Mouse (Mus musculus): ENCODE results near the gene Mylk3.
A peak's percentile ranks its signal among the peaks of the same experiment; 100 is the strongest.

The Mylk3 gene

DNA sequence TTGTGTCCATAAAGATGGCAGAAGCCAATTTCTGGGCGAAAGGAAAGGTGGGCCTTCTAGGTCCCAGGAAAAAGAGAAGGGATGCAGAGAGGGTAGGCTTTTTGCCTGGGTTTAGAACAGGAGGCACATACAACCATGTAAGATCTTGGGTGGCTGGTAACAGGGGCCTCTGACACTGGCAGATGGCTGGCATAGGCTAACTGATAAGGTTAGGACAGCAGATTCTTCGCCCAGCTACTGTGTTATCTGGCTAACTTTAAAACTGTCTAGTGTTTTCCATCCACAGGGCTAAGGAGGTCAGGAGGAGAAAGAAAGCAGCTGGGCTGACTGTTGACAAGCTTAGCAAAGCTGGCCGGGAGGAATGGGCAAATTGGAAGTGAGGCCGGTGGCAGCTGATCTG is 67.6 kb downstream of the Mylk3 start:
- DNase-seq (ENCODE audit: low spot score in 2 of 2) = no peak

DNA sequence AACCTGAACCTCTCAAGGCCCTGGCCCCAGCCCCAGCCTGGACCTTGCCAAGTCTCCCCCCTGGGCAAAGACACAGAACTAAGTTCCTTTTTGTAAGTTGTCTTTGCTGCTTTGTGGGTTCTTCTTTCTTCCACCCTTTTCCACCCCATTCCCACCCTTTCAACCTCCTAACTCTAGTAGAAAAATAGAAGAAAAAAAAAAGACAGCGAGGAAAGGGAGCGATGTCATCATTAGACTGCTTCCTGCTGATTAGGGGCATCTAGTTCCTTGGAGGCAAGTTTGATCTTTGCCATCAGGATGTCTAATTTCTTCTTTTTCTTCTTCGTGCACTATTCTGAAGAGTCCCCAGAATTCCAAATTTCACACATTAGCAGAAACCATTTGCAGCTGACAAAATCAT is 73.1 kb downstream of the Mylk3 start:
- DNase-seq (ENCODE audit: low spot score in 2 of 2) = no peak

DNA sequence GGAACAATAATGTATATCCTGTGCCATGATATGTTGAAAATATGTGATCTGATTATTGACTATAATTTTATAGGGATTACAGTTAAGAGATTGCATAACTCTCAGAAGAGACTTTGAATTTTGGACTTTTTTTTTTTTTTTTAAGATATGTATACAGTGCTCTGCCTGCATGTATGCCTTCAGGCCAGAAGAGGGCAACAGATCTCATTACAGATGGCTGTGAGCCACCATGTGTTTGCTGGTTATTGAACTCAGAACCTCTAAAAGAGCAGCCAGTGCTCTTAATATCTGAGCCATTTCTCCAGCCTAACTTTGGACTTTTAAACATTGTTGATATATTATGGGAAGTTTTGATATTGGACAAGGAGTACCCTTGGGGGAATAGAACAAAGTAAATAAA is 74.4 kb downstream of the Mylk3 start:
- no peak for DNase-seq (ENCODE audit: low spot score in 2 of 2)

DNA sequence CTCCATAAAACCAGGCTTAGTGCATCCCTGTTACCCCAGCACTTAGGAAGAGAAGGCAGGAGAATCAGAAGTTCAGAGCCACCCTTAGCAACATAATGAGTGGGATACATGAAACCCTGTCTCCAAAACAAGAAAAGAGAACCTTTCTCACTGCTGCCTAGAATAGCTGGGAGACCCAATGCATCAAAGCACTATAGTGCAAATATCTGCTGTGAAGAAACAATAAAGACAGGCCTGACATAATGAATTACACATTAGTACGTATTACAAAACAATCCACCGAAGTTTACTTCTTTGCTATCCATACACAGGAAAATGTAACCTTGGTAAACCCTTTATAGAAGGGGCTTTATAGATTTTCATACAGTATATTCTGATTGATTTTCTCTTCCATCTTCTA is 77.6 kb downstream of the Mylk3 start:
- DNase-seq (ENCODE audit: low spot score in 2 of 2) = no peak

DNA sequence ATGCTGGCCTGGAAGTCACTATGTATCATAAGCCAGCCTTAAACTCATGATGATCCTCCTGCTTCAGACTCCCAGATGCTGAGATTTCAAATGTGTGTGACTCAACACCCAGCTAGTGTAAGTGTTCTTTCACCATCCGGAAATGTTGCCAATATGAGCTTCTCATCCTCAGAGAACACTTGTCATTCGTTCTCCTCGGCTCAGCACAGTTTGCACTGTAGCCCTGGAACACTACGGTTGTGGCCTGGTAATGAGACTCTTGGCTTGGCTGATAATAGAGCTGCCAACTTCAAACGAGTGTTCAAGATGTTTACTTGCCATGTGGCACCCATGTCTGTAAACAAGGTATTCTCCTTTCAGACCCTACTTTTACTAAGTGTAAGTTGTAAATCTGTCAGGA is 82.6 kb downstream of the Mylk3 start:
- DNase-seq (ENCODE audit: low spot score in 2 of 2) = no peak

DNA sequence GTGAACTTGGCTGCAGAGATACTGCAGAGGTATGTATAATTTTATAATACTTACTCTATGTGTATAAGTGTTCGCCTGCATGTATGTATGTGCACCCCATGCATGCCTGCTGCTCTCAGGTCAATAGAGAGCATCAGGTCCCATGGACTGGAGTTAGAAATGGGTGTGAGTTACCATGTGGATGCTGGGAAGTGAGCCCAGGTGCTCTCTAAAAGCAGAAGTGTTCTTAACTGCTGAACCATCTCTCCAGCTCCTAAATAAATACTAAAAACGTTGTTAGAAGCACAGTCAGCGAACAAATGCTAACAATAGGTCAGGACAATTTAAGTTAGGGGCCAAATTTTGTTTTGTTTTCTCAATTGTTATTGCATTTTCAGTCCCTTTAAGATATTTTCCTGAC is 83.2 kb downstream of the Mylk3 start:
- no peak for DNase-seq (ENCODE audit: low spot score in 2 of 2)

DNA sequence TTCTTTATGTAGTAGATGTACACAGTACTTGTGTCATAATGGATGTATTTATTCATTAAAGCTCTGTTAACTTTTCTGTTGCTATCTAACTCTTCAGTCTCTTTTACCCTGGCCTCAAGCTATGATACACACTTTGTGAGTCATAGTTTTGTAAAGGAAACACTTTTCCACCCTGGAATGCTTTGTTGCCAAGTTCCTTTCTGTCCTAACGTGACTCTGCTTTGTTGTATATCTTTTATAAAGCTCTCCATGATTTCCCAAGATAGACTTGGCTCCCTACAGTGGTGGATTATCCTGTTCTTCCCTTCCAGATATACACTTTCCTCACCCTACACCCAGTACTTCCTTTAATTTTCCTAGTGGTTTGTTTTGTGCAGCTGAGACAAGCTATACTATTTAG is 84.2 kb downstream of the Mylk3 start:
- no peak for DNase-seq (ENCODE audit: low spot score in 2 of 2)

DNA sequence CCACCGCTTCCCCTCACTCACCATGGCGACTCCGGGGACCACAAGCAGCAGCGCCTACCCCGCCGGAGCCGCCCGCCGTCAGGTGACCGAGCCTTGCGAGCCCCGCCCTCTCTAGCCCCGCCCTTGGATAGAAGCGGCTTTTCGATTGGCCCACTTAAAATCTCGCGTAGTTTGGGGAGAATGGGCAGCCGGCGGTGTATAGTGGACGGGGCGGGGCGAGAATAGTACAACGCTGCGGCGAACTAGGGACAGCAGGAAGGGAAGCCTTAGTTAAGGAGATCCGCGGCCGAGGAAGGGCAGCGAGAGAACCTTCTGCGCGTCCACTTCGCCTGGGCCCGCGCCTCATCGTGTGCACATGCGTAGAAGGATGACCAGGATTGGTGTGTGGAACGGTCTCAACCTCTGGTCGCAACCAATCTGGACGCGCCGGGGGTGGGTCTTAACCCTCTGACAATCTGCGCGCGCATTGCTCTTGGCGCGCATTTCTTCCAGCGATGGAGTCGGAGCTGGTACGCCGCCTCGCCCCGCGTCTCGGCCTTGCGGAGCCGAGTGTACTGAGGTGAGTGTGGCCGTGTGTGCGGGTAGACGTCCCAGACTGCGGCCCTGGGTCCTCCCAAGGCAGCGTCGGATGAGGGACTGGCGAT is 86.6 kb downstream of the Mylk3 start, which contains the start of the genes Orc6 and Vps35:
Gene Orc6 (plus strand): TSS at position 199 of the 644 bp plus-strand sequence.
Gene Vps35 (minus strand): TSS at position 369 of the 644 bp plus-strand sequence.
- DNase-seq (ENCODE audit: low spot score in 2 of 2) = peak; percentile 93 to 96

DNA sequence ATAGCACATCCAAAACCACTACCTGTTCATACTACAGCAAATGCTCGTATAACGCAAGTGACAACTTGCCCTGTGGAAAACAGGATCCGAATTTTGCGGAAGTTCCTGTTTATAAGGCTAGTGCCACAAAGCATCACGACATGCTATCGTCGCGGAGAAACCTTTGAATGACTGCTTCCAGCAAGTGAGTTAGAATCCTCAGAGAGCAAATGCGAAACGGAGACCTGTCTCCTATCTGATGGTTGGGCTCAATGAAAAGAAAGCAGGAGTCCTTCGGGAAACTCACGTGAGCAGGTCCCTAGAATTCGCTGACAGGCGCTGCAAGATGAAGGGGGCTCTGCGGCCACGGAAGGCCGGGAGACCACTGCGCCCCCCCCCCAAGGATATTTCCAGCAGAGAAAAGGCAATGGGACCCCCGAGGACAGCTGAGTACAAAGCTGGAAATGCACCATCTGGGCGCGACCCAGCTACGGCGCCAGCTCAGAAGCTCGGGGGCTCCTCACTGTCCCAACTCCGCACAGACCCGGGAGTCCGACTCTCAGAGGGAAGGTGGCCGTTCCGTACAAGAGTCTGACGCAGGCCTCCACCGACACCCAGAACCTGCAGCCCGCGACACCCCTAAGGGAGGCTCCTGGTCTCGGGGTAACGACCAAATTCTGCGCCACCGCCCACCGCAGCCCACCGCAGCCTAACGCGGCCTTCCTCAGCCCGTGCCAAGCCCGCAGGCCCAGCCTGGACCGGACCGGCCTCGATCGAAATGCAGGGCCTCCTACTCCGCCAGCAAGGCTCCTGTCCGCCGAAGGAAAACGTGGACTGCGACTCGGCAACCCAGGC is 87.3 kb downstream of the Mylk3 start:
- DNase-seq (ENCODE audit: low spot score in 2 of 2) = peak in 1 of 2 experiments; percentile 23

DNA sequence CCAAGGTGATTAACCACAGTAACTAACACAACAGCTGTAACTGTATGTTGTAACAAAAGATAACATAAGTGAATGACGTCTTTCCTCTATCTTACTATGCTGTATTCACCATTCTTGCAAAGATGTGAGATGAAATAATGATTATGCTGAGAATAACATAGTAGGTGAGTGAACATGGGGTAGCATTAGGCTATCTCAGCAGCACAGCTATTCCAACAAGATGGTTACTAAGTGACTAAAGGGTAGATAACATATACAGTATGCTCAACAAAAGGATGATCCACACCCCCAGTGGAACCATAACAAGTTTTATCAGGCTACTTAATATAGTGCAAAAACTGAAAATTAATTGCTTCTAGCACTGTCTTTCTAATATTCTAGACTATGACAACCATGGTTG is 99.3 kb downstream of the Mylk3 start:
- no peak for DNase-seq (ENCODE audit: low spot score in 2 of 2)

Data from urinary bladder, adult 18-20 months (tissue).